Mouse (Mus musculus): ENCODE results near the gene Faf2. TPM values are rescaled to one million over a fixed set of nuclear protein-coding genes. Genes with fewer than 3 reads are reported as not detected.

Gene Faf2
- total and polyA plus RNA-seq, 3 experiments: 31.4 to 39.3 TPM; not detected in 1

DNA sequence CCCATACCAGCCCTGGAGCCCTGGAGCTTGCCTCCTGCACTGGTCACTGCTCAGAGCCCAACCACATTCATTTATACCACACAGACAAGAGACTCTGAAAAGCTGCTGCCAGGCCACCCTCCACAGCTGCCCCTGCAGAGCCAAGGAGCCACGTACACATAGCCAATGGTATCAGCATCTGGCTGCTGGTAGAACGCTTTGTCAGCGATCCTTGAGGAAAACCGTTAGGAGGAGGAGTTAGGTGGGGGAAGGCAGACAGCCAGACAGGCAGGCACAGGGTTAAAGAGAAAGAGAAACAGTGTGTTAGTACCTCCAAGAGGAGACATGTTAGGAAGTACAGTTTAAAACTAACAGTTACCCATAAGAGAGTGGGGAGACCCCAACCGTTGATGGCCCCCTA, 24.7 kb upstream of the Faf2 start:
- Histone ChIP-seq H3K9me3 (replicated peaks; ENCODE audit: insufficient read depth, low read length) (no peaks in the 10 kb centered on the region), H3K4me1 (ENCODE audit: control insufficient read depth in 1 of 2, insufficient read depth in 2 of 2, low read length in 2 of 2) (no peaks in the 10 kb centered on the region), H3K4me3 (ENCODE audit: control insufficient read depth in 1 of 2, insufficient read depth in 1 of 2, low read depth in 2 of 2, low read length in 2 of 2) (no peak overlapping the region), H3K79me2 (ENCODE audit: control insufficient read depth, insufficient read depth, low read length, poor library complexity) (peaks cover 1% of the 10 kb centered on the region; the same call in 1 of the 2 replicates), H3K27me3 (ENCODE audit: control insufficient read depth in 1 of 2, insufficient read depth in 2 of 2, low read length in 2 of 2) (no peaks in the 10 kb centered on the region), H3K27ac (ENCODE audit: control insufficient read depth, low read depth, low read length) (no peak overlapping the region), H3K9ac (ENCODE audit: control insufficient read depth, low read depth, low read length, poor library complexity, severe bottlenecking) (no peak overlapping the region), H3K36me3 (ENCODE audit: control insufficient read depth in 1 of 2, insufficient read depth in 2 of 2, low read length in 2 of 2) (peaks cover 0 to 1% of the 10 kb centered on the region in 2 experiments; a peak in 1 of 4 replicates)
- TF ChIP-seq JUND (IDR thresholded peaks at IDR 0.05; ENCODE audit: low read depth, low read length): no peak
- no peak for TF ChIP-seq ZNF384 (IDR thresholded peaks at IDR 0.05; ENCODE audit: low read depth, low read length)
- TF ChIP-seq MAZ (IDR thresholded peaks at IDR 0.05; ENCODE audit: low read depth, low read length): no peak
- no peak for DNase-seq (ENCODE audit: low read depth, low spot score)

DNA sequence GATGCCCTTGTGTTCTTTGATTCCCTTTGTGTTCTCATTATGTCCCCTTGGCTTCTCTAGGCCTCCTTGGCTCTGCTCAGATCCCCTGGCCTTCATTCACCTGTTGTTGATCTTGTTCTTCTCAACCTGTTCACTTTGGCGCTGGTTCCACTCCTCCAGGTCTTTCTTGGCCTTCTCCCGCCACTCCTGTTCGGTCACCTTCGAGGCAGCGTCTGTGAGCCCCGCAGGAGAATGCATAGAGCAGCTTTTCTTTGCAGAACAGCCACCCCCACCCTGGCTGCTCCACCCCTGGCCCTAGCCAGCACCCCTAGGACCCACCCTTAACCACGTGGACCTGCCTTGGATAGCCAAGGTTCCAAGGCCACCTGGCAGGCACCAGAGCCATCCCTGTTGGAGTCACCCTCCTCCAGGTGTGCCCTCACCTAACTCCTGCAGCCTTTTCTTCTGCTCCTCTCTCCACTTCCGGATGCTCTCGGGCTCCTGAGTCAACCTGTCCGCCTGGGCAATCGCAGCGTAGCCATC, 22.9 kb upstream of the Faf2 start:
- Histone ChIP-seq H3K4me1 (ENCODE audit: control insufficient read depth in 1 of 2, insufficient read depth in 2 of 2, low read length in 2 of 2) (no peaks in the 10 kb centered on the region), H3K79me2 (ENCODE audit: control insufficient read depth, insufficient read depth, low read length, poor library complexity) (no peaks in the 10 kb centered on the region), H3K36me3 (ENCODE audit: control insufficient read depth in 1 of 2, insufficient read depth in 2 of 2, low read length in 2 of 2) (peaks cover 0 to 1% of the 10 kb centered on the region in 2 experiments; a peak in 1 of 4 replicates), H3K4me3 (ENCODE audit: control insufficient read depth in 1 of 2, insufficient read depth in 1 of 2, low read depth in 2 of 2, low read length in 2 of 2) (no peak overlapping the region), H3K27me3 (ENCODE audit: control insufficient read depth in 1 of 2, insufficient read depth in 2 of 2, low read length in 2 of 2) (no peaks in the 10 kb centered on the region), H3K27ac (ENCODE audit: control insufficient read depth, low read depth, low read length) (no peak overlapping the region), H3K9me3 (replicated peaks; ENCODE audit: insufficient read depth, low read length) (no peaks in the 10 kb centered on the region), H3K9ac (ENCODE audit: control insufficient read depth, low read depth, low read length, poor library complexity, severe bottlenecking) (no peak overlapping the region)
- no peak for TF ChIP-seq ZC3H11A (IDR thresholded peaks at IDR 0.05; ENCODE audit: low read depth, low read length)
- TF ChIP-seq USF2 (IDR thresholded peaks at IDR 0.05; ENCODE audit: borderline replicate concordance in 1 of 2, insufficient read depth in 1 of 2, low read depth in 1 of 2, low read length in 2 of 2): no peak
- TF ChIP-seq SMC3 (IDR thresholded peaks at IDR 0.05; ENCODE audit: low read depth, low read length): no peak
- DNase-seq (ENCODE audit: low read depth, low spot score): no peak

- Histone ChIP-seq H3K4me1 (ENCODE audit: control insufficient read depth in 1 of 2, insufficient read depth in 2 of 2, low read length in 2 of 2) (no peaks in the 10 kb centered on the region), H3K9ac (ENCODE audit: control insufficient read depth, low read depth, low read length, poor library complexity, severe bottlenecking) (no peak overlapping the region), H3K27ac (ENCODE audit: control insufficient read depth, low read depth, low read length) (no peak overlapping the region)
Measured at GRCm38 (mm10) chr13:54602639-54603111, 18.9 kb upstream of the Faf2 start.

DNA sequence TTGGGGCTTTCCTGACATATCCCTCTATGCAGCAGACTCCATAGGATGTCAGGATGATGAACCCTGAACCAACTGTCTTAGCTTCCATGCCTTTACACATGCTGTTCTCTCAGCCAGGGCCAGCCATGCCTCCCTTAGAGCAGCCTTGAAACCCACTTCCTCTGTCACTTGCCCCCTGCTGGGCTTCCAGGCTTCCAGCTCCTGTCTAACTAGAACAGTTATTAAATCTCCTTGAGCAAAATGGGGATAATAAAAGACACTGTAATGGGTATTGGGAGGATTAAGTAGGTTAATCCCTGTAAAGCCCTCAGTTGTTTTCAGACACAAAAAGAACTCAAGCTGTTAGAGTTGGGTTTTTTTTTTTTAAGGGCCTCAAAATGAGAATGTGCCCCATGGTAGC, 18.1 kb upstream of the Faf2 start:
- Histone ChIP-seq H3K36me3 (ENCODE audit: control insufficient read depth in 1 of 2, insufficient read depth in 2 of 2, low read length in 2 of 2) (peaks cover 0 to 1% of the 10 kb centered on the region in 2 experiments; a peak in 1 of 4 replicates), H3K27ac (ENCODE audit: control insufficient read depth, low read depth, low read length) (no peak overlapping the region), H3K4me1 (ENCODE audit: control insufficient read depth in 1 of 2, insufficient read depth in 2 of 2, low read length in 2 of 2) (no peaks in the 10 kb centered on the region), H3K4me3 (ENCODE audit: control insufficient read depth in 1 of 2, insufficient read depth in 1 of 2, low read depth in 2 of 2, low read length in 2 of 2) (no peak overlapping the region), H3K27me3 (ENCODE audit: control insufficient read depth in 1 of 2, insufficient read depth in 2 of 2, low read length in 2 of 2) (no peaks in the 10 kb centered on the region), H3K79me2 (ENCODE audit: control insufficient read depth, insufficient read depth, low read length, poor library complexity) (no peaks in the 10 kb centered on the region), H3K9me3 (replicated peaks; ENCODE audit: insufficient read depth, low read length) (no peaks in the 10 kb centered on the region), H3K9ac (ENCODE audit: control insufficient read depth, low read depth, low read length, poor library complexity, severe bottlenecking) (no peak overlapping the region)
- DNase-seq (ENCODE audit: low read depth, low spot score): no peak
- no peak for TF ChIP-seq POLR2AphosphoS5 (IDR thresholded peaks at IDR 0.05; ENCODE audit: borderline replicate concordance, low read depth, low read length)
- TF ChIP-seq TBP (IDR thresholded peaks at IDR 0.05; ENCODE audit: low read depth, low read length): no peak
- TF ChIP-seq KAT2A (conservative IDR thresholded peaks at IDR 0.05; ENCODE audit: low read depth, low read length): no peak
- TF ChIP-seq MAX (IDR thresholded peaks at IDR 0.05; ENCODE audit: low read length): no peak

More at GRCm38 (mm10) chr13:54602639-54603111, 18.9 kb upstream of the Faf2 start:
- Histone ChIP-seq H3K79me2 (ENCODE audit: control insufficient read depth, insufficient read depth, low read length, poor library complexity) (no peaks in the 10 kb centered on the region), H3K27me3 (ENCODE audit: control insufficient read depth in 1 of 2, insufficient read depth in 2 of 2, low read length in 2 of 2) (no peaks in the 10 kb centered on the region), H3K36me3 (ENCODE audit: control insufficient read depth in 1 of 2, insufficient read depth in 2 of 2, low read length in 2 of 2) (peaks cover 0 to 1% of the 10 kb centered on the region in 2 experiments; a peak in 1 of 4 replicates), H3K9me3 (replicated peaks; ENCODE audit: insufficient read depth, low read length) (no peaks in the 10 kb centered on the region), H3K4me3 (ENCODE audit: control insufficient read depth in 1 of 2, insufficient read depth in 1 of 2, low read depth in 2 of 2, low read length in 2 of 2) (no peak overlapping the region)
- TF ChIP-seq KAT2A (conservative IDR thresholded peaks at IDR 0.05; ENCODE audit: low read depth, low read length) (no peak), ZNF384 (IDR thresholded peaks at IDR 0.05; ENCODE audit: low read depth, low read length) (no peak), MYB (IDR thresholded peaks at IDR 0.05; ENCODE audit: low read depth, low read length) (no peak), MAX (IDR thresholded peaks at IDR 0.05; ENCODE audit: low read length) (no peak), POLR2AphosphoS2 (IDR thresholded peaks at IDR 0.05; ENCODE audit: low read length) (no peak)
- no peak for DNase-seq (ENCODE audit: low read depth, low spot score)
